Mouse (Mus musculus) fibroblast of lung, adult 2 months (primary cell): Measurements from ENCODE around the gene Vill.

Experiments
- DNase-seq: peaks from one replicate; pipeline ENCODE4 v3.0.0-alpha.2; 2011; ENCODE audit warnings: low read depth

The Vill gene

GRCm38 (mm10) chr9:119052154-119052944, at the start of gene Vill:
Vill (plus strand) TSS chr9:119052778.
- DNase-seq = peak; percentile 90

GRCm38 (mm10) chr9:119003990-119004702, 48.4 kb upstream of the Vill start:
- no peak for DNase-seq

GRCm38 (mm10) chr9:119004703-119005076, 47.9 kb upstream of the Vill start:
- DNase-seq = no peak

GRCm38 (mm10) chr9:119005303-119006029, 47.1 kb upstream of the Vill start:
- no peak for DNase-seq

- peak; percentile 53 for DNase-seq
Observed at GRCm38 (mm10) chr9:119007266-119007665, 45.3 kb upstream of the Vill start.

GRCm38 (mm10) chr9:119008871-119009270, 43.7 kb upstream of the Vill start:
- no peak for DNase-seq

- peak; percentile 41 for DNase-seq
Observed at GRCm38 (mm10) chr9:119010156-119010710, 42.3 kb upstream of the Vill start.

GRCm38 (mm10) chr9:119016785-119017507, 35.6 kb upstream of the Vill start:
- no peak for DNase-seq

- DNase-seq = no peak
Observed at GRCm38 (mm10) chr9:119021731-119022130, 30.8 kb upstream of the Vill start.

- DNase-seq = no peak
Observed at GRCm38 (mm10) chr9:119025263-119025662, 27.3 kb upstream of the Vill start.

- DNase-seq = no peak
Observed at GRCm38 (mm10) chr9:119025832-119026331, 26.7 kb upstream of the Vill start.

- no peak for DNase-seq
Observed at GRCm38 (mm10) chr9:119027337-119027736, 25.2 kb upstream of the Vill start.

GRCm38 (mm10) chr9:119028226-119029195, 24.1 kb upstream of the Vill start:
- no peak for DNase-seq

GRCm38 (mm10) chr9:119029568-119029967, 23.0 kb upstream of the Vill start:
- DNase-seq = no peak

- no peak for DNase-seq
Observed at GRCm38 (mm10) chr9:119031038-119031437, 21.5 kb upstream of the Vill start.

- no peak for DNase-seq
Observed at GRCm38 (mm10) chr9:119031772-119032171, 20.8 kb upstream of the Vill start.

GRCm38 (mm10) chr9:119032538-119032937, 20.0 kb upstream of the Vill start:
- DNase-seq = no peak

GRCm38 (mm10) chr9:119033111-119033921, 19.3 kb upstream of the Vill start:
- DNase-seq = no peak

GRCm38 (mm10) chr9:119034069-119034468, 18.5 kb upstream of the Vill start:
- no peak for DNase-seq
